Mouse (Mus musculus) limb, embryonic 12.5 days (tissue): ENCODE measurements around the gene Gm26938. TPM values are rescaled to one million over a fixed set of nuclear protein-coding genes. Genes with fewer than 3 reads are reported as not detected.
A peak's percentile ranks its signal among the peaks of the same experiment; 100 is the strongest.

Source experiments
- ATAC-seq: fragments of 200-750 bp; cut with Nextera tagmentation; 2 replicates; pipeline ENCODE4 v1.8.0; 2017; ENCODE audit warnings: low read depth, moderate TSS enrichment; ENCODE audit not compliant: insufficient number of reproducible peaks, insufficient read depth, low FRiP score, low TSS enrichment
- H3K27ac ChIP-seq: fragments of 300-500 bp; sonication (generic); 2 replicates; pipeline ENCODE4 v1.5.1; 2016; ENCODE audit warnings: mild to moderate bottlenecking, moderate library complexity
- H3K27me3 ChIP-seq: fragments of 300-500 bp; sonication (generic); 2 replicates; pipeline ENCODE4 v1.6.1; 2016; ENCODE audit warnings: mild to moderate bottlenecking, moderate library complexity
- H3K36me3 ChIP-seq: fragments of 300-500 bp; sonication (generic); 2 replicates; pipeline ENCODE4 v1.6.1; 2016; ENCODE audit warnings: mild to moderate bottlenecking, moderate library complexity
- H3K4me1 ChIP-seq: fragments of 300-500 bp; sonication (generic); replicated peaks from 2 replicates; pipeline ENCODE4 v1.6.1; 2016
- H3K4me2 ChIP-seq: fragments of 300-500 bp; sonication (generic); 2 replicates; pipeline ENCODE4 v1.6.1; 2016; ENCODE audit warnings: mild to moderate bottlenecking, moderate library complexity
- H3K4me3 ChIP-seq: fragments of 300-500 bp; sonication (generic); replicated peaks from 2 replicates; pipeline ENCODE4 v1.5.1; 2016; ENCODE audit warnings: mild to moderate bottlenecking
- H3K9ac ChIP-seq: fragments of 300-500 bp; sonication (generic); replicated peaks from 2 replicates; pipeline ENCODE4 v1.6.1; 2016; ENCODE audit warnings: mild to moderate bottlenecking, moderate library complexity
- H3K9me3 ChIP-seq: fragments of 300-500 bp; sonication (generic); 2 replicates; pipeline ENCODE4 v1.6.1; 2016; ENCODE audit warnings: mild to moderate bottlenecking, moderate library complexity
- WGBS: fragments of 180-500 bp; shearing (Covaris S2); methylation state at CpG from one replicate; pipeline ENCODE4 v1.1.7; 2016; 5-methylcytosine and 5-hydroxymethylcytosine counted together
- polyA plus RNA-seq: library from polyadenylated mRNA; unstranded; fragments of >200 nt; fragmentation: Nextera tagmentation; extraction: Ambion mirVana; gene quantifications from 2 replicates; pipeline ENCODE4 v1.2.1, GENCODE M21; 2016

The Gm26938 gene
- polyA plus RNA-seq = 0.51 TPM in 1 of 2 replicates, not detected in the other

- Histone ChIP-seq H3K4me3 (peak within 1 kb of the TSS; percentile 90), H3K9me3 (no peaks in the 10 kb centered on the region), H3K27me3 (no peaks in the 10 kb centered on the region), H3K4me1 (peaks cover 21% of the 10 kb centered on the region), H3K27ac (peak within 1 kb of the TSS; percentile 76; the same call in 1 of the 2 replicates), H3K9ac (peak within 1 kb of the TSS; percentile 84), H3K36me3 (peaks cover 31% of the 10 kb centered on the region), H3K4me2 (peak within 1 kb of the TSS; percentile 97)
- peak; percentile 80 for ATAC-seq
- WGBS = under 1% methylated on average over 43 of the region's 43 CpGs
Measured at GRCm38 (mm10) chr5:139826357-139827055, at the start of gene Gm26938, which contains the start of gene Psmg3. Gene Gm26938 (minus strand): TSS chr5:139826407. Gene Psmg3 (minus strand): TSS chr5:139826885.

DNA sequence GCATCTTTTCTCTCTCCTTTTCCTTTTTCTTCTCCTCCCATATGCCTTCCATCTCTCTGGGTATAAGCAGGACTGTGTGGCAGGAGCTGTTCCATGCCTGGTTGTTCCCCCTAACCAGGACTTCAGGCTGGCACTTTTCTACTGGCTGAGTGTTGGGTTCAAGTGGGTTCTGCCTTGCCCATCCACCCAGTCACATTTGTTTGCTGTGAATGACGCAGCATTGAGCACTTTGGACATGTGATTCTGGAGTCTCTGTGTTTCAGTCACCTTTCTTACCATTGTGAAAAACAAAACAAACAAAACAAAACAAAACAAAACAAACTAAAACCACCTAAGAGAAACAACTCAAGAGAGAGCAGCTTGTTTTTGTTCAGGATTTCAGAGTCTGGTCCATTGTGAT lies 45.3 kb upstream of the Gm26938 start:
- Histone ChIP-seq H3K9me3 (no peaks in the 10 kb centered on the region), H3K4me1 (peaks cover 10% of the 10 kb centered on the region), H3K27ac (no peak overlapping the region), H3K4me2 (no peak overlapping the region), H3K27me3 (no peaks in the 10 kb centered on the region; the same call in 1 of the 2 replicates), H3K4me3 (no peak overlapping the region), H3K36me3 (no peaks in the 10 kb centered on the region), H3K9ac (no peak overlapping the region)
- WGBS = 86% methylated on average over 1 of the region's 1 CpGs
- ATAC-seq = no peak

- WGBS = 14% methylated on average over 4 of the region's 4 CpGs
- H3K4me3 ChIP-seq = no peak overlapping the region
Measured at GRCm38 (mm10) chr5:139870886-139871285, 44.7 kb upstream of the Gm26938 start.

DNA sequence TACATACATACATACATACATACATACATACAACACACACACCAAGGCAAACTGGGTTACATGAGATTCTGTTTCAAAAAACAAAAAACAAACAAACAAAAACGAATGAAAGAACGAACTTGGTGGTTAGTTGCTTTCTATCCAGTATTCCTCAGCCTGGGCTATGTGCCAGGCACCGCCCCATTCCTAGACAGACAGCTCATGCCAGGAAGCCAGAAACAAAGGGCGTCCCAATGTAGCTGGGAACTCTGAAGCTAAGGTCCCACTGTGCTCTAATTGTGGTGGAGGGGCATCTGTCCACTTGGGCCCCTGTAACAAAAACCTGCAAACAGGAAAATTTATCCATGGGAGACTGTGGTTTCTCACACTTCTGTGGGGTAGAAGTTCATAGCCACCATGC lies 36.6 kb upstream of the Gm26938 start:
- H3K4me2 ChIP-seq = no peak overlapping the region
- no peak overlapping the region for H3K9ac ChIP-seq
- no peaks in the 10 kb centered on the region for H3K4me1 ChIP-seq
- H3K27me3 ChIP-seq = no peaks in the 10 kb centered on the region; the same call in none of the 2 replicates
- no peak overlapping the region for H3K4me3 ChIP-seq
- no peak for ATAC-seq
- no peaks in the 10 kb centered on the region for H3K36me3 ChIP-seq
- H3K27ac ChIP-seq = no peak overlapping the region
- WGBS = 66% methylated on average over 4 of the region's 4 CpGs
- no peaks in the 10 kb centered on the region for H3K9me3 ChIP-seq

More at GRCm38 (mm10) chr5:139870886-139871285, 44.7 kb upstream of the Gm26938 start:
- Histone ChIP-seq H3K4me1 (peaks cover 10% of the 10 kb centered on the region), H3K27me3 (no peaks in the 10 kb centered on the region; the same call in 1 of the 2 replicates), H3K27ac (no peak overlapping the region), H3K9me3 (no peaks in the 10 kb centered on the region), H3K4me2 (no peak overlapping the region), H3K36me3 (no peaks in the 10 kb centered on the region), H3K9ac (no peak overlapping the region)
- ATAC-seq = no peak

DNA sequence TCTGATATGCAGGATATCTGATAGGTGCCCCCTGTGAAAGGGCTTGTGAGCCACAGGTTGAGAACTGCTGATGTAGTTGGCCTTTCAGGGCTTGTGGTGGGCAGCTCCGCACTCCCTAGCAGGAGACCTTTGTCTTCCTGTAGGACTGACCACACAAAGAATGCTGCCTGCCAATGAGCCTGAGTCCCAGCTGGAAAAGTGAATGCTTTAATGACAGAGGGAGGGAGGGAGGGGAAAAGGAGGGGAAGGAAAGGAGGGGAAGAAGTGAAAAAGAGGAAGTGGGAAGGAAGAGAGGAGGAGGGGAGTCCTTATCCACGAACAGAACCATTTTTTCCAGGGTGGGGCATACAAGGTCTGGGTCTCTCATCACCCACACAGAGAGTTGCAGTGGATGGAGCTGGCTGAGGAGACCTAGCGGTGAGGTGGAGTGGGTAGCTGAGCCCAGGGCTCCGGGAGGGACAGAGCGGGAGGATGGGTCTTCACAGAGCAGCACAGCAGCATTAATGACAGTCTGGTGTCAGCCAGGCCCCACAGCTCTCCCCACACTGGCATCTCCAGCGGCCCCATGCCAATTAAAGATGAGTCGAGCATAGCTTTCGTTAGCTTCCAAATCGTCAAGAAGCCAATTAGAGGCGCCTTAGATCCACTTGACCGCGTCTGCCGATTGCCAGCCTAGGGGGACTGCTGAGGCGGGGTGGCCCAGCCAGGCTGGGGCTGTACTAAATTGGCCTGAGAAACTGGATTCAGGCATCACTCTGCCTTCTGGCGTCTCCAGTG lies 34.3 kb upstream of the Gm26938 start:
- Histone ChIP-seq H3K36me3 (no peaks in the 10 kb centered on the region), H3K27me3 (no peaks in the 10 kb centered on the region; the same call in 1 of the 2 replicates), H3K27ac (no peak overlapping the region), H3K4me1 (no peaks in the 10 kb centered on the region), H3K9me3 (no peaks in the 10 kb centered on the region), H3K9ac (no peak overlapping the region), H3K4me2 (no peak overlapping the region), H3K4me3 (no peak overlapping the region)
- no peak for ATAC-seq
- WGBS = 40% methylated on average over 15 of the region's 15 CpGs

- no peak for ATAC-seq
- Histone ChIP-seq H3K4me1 (peaks cover 20% of the 10 kb centered on the region), H3K27me3 (0 out of 2 replicates have a peak, but pooled peaks cover 6% of the 10 kb centered on the region), H3K4me3 (no peak overlapping the region), H3K9me3 (peaks cover 6% of the 10 kb centered on the region), H3K4me2 (no peak overlapping the region), H3K9ac (no peak overlapping the region), H3K36me3 (no peaks in the 10 kb centered on the region), H3K27ac (no peak overlapping the region)
- WGBS = 76% methylated on average over 12 of the region's 12 CpGs
Measured at GRCm38 (mm10) chr5:139849626-139850320, 23.6 kb upstream of the Gm26938 start.

DNA sequence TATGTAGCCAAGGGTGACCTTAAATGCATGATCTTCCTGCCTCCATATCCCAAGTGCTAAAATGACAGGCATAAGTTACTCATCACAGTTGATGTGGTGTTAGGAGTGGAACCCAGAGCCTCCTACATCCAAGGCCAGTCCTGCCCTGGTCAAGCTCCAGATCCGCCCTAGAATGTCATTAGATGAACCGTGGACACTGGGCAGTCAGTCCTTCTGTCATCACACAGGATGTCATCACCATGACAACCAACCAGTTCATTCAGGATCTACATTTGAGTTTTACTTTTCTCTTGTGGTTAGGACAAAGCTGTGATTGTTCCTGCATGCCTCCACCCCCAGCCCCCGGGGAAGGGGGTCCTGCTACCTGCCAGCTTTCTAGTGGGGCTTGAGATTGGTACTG lies 12.9 kb upstream of the Gm26938 start:
- Histone ChIP-seq H3K36me3 (no peaks in the 10 kb centered on the region), H3K4me1 (0 out of 2 replicates have a peak, but pooled peaks cover 6% of the 10 kb centered on the region), H3K4me2 (no peak overlapping the region), H3K4me3 (no peak overlapping the region), H3K27ac (no peak overlapping the region), H3K9ac (no peak overlapping the region), H3K9me3 (peaks cover 2% of the 10 kb centered on the region; the same call in 1 of the 2 replicates), H3K27me3 (peaks cover 5% of the 10 kb centered on the region; the same call in 1 of the 2 replicates)
- no peak for ATAC-seq
- 56% methylated on average over 3 of the region's 3 CpGs for WGBS

DNA sequence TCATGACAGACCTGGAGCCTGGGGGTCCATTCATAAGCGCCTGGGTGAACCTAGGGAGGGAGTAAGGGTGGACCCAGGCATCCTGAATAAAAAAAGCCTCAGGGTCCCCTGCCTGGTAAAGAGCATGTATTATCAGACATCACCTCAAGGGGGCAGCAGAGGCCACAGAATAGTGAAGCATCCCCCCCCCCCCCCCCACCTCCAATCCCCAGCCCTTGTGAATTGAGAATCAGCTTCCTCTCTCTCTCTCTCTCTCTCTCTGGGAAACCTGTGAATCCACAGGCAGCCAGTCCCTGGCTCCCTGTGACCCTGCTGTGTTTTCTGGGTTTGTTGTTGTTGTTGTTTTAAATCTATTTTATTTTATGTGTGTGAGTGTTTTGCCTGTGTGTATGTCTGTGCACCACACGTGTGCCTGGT lies 12.3 kb upstream of the Gm26938 start:
- WGBS = 22% methylated on average over 2 of the region's 2 CpGs
- Histone ChIP-seq H3K27ac (no peak overlapping the region), H3K4me2 (no peak overlapping the region), H3K36me3 (no peaks in the 10 kb centered on the region), H3K9ac (no peak overlapping the region), H3K4me3 (no peak overlapping the region), H3K9me3 (no peaks in the 10 kb centered on the region), H3K4me1 (0 out of 2 replicates have a peak, but pooled peaks cover 6% of the 10 kb centered on the region), H3K27me3 (peaks cover 5% of the 10 kb centered on the region; the same call in 1 of the 2 replicates)
- no peak for ATAC-seq

GRCm38 (mm10) chr5:139835706-139836105 lies 9.5 kb upstream of the Gm26938 start:
- no peak for ATAC-seq

GRCm38 (mm10) chr5:139832125-139832524 lies 5.9 kb upstream of the Gm26938 start:
- no peaks in the 10 kb centered on the region for H3K4me1 ChIP-seq
- peaks cover 3% of the 10 kb centered on the region; the same call in 1 of the 2 replicates for H3K27me3 ChIP-seq
- ATAC-seq = no peak
- WGBS = 79% methylated on average over 7 of the region's 7 CpGs
- H3K4me3 ChIP-seq = no peak overlapping the region
- no peak overlapping the region for H3K9ac ChIP-seq
- H3K9me3 ChIP-seq = no peaks in the 10 kb centered on the region
- no peaks in the 10 kb centered on the region for H3K36me3 ChIP-seq
- H3K27ac ChIP-seq = no peak overlapping the region
- no peak overlapping the region for H3K4me2 ChIP-seq

More at GRCm38 (mm10) chr5:139835706-139836105, 9.5 kb upstream of the Gm26938 start:
- Histone ChIP-seq H3K4me2 (no peak overlapping the region), H3K36me3 (no peaks in the 10 kb centered on the region), H3K4me3 (no peak overlapping the region), H3K27ac (no peak overlapping the region), H3K9me3 (no peaks in the 10 kb centered on the region), H3K27me3 (peaks cover 3% of the 10 kb centered on the region; the same call in 1 of the 2 replicates), H3K9ac (no peak overlapping the region), H3K4me1 (0 out of 2 replicates have a peak, but pooled peaks cover 6% of the 10 kb centered on the region)
- WGBS = 82% methylated on average over 7 of the region's 7 CpGs
